Mouse (Mus musculus): Measurements from ENCODE around the gene Wnt3.

Wnt3 gene

GRCm38 (mm10) chr11:103774228-103774530 lies 229 bp downstream of the Wnt3 start:
- DNase-seq: no peak

DNA sequence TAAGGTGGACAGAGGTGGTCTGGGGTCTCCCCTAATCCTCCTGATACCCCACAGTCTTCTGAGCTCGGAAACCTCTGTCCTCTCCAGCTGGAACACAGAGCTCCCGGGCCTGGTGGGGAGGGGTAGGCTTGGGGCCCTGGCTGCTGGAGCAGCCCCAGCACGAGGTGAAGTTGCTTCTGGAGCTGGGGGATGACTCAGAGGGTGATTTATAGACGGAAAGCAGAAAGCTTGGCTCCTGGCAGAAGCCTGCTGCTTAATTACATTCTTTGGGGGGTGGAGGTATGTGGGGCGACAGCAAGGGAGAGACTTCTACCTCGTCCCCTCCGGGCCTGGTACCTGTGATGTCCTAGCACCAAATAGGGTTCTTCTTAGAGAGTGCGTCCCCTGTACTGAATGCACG lies 6.2 kb downstream of the Wnt3 start:
- DNase-seq: no peak

- no peak for DNase-seq
These were observed 16.0 kb downstream of the Wnt3 start for GRCm38 (mm10) chr11:103789951-103790350.

DNA sequence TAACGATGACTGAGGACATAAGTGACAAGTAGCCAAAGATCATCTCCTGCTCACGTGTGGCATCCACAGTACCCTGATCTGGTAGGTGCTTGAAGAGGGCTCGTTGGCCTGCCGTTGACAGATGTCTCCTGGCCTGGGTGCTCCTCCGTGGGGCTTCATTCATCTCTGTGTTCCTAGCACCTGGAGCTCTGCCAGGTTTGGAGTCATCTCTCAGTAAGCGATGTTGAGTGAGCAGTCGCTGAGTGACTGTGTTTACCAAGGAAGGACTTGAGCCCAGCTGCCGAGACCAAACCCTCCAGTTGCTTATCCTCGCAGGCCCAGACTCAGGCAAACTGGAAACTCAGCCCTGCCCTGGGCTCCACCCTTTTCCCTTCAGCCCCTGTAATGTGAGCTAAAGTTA lies 27.2 kb downstream of the Wnt3 start:
- DNase-seq: no peak

- DNase-seq: no peak
These were observed 30.2 kb downstream of the Wnt3 start for GRCm38 (mm10) chr11:103804126-103804525.

- no peak for DNase-seq
These were observed 30.9 kb downstream of the Wnt3 start for GRCm38 (mm10) chr11:103804804-103805203.

- no peak for DNase-seq
These were observed 34.0 kb downstream of the Wnt3 start for GRCm38 (mm10) chr11:103807966-103808365.

DNA sequence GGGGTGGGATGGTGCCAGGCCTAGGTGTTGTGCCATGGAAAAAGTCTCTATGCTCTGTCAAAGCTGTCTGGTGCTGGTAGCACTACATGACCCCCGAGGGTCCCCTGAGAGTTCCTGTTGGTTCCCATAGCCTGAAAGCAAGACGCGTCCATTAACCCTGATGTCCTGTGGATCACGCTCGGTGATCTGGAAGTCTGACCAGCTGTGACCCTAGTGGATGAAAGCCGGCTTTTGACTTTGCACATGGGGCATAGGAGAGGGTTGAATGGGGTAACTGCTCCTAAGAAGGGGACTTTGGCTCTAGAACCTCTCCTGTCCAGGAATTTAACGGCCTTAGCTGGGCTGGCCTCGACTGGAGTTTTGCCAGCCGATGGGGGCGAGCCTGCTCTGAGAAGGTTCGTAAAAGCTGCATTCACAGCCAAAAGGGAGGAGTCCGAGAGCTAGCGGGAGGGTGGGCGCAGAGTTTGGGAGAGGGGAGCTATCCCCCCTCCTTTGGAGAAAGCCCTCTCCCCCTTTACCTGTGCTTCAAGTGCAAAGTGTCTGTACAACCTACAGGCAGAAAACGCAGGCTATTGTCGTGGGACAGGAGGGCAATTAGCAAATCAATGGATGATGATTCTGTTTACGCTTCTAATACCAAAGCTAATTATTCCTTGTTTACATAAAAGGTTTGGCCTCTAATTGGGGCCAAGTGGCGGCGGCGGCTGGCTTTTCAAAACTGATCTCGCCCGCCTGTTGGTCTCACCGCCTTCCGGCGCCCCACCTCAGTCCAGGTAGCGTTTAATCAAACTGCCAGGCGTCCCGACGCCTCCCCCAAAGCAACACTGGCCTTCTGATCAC lies 35.0 kb downstream of the Wnt3 start:
- peak; percentile 4 for DNase-seq

GRCm38 (mm10) chr11:103809611-103810598 lies 36.0 kb downstream of the Wnt3 start:
- DNase-seq: peak; percentile 3

GRCm38 (mm10) chr11:103810631-103811030 lies 36.7 kb downstream of the Wnt3 start:
- no peak for DNase-seq

- no peak for DNase-seq
These were observed 37.3 kb downstream of the Wnt3 start for GRCm38 (mm10) chr11:103811246-103811645.

GRCm38 (mm10) chr11:103814808-103815207 lies 40.9 kb downstream of the Wnt3 start:
- DNase-seq: no peak

DNA sequence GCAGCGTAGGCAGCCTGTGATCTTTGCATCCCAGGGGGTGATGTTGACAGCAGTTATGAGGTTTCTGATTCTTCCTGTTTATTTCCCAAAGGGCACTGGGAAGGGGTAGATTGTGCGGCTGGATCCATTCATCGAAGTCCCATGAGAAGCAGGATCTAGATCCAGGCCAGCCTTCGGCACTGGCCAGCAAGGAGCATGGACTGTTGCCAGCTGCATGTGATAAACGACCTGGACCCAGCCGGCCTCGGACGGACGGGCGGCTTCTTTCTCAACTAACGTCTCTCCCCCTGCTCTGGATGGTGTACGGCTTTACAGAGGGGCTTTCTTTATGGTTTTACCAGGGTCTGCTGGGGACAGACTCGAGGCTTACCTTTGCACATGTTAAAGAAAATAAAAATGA lies 42.0 kb downstream of the Wnt3 start:
- DNase-seq: peak; percentile 7

GRCm38 (mm10) chr11:103816719-103817118 lies 42.8 kb downstream of the Wnt3 start:
- DNase-seq: no peak

- no peak for DNase-seq
These were observed 53.3 kb downstream of the Wnt3 start for GRCm38 (mm10) chr11:103827201-103827600.

- DNase-seq: no peak
These were observed 54.9 kb downstream of the Wnt3 start for GRCm38 (mm10) chr11:103828866-103829265.

- DNase-seq: no peak
These were observed 56.0 kb downstream of the Wnt3 start for GRCm38 (mm10) chr11:103829956-103830355.

GRCm38 (mm10) chr11:103830476-103830875 lies 56.5 kb downstream of the Wnt3 start:
- no peak for DNase-seq

GRCm38 (mm10) chr11:103831766-103832165 lies 57.8 kb downstream of the Wnt3 start:
- no peak for DNase-seq

DNA sequence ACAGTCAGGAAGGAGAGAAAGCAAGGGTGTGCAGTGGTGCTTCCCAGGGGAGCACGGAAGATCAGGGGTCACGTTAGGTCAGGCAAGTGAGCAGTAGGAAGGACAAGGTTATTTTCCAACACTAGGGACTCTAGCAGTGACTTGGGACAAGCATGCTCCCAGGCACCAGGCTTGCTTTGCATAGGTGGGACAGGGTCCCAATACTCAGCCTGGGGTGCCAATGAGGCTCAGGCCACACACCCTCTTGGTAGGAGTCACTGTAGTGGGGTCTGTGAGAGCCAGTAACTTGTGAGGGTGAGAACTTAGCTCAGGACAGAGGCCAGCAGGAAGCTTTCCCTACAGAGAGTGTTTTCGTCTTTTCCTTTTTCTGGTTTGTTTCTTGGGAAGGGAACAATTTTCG lies 58.4 kb downstream of the Wnt3 start:
- DNase-seq: no peak

GRCm38 (mm10) chr11:103838955-103839354 lies 65.0 kb downstream of the Wnt3 start:
- DNase-seq: no peak

DNA sequence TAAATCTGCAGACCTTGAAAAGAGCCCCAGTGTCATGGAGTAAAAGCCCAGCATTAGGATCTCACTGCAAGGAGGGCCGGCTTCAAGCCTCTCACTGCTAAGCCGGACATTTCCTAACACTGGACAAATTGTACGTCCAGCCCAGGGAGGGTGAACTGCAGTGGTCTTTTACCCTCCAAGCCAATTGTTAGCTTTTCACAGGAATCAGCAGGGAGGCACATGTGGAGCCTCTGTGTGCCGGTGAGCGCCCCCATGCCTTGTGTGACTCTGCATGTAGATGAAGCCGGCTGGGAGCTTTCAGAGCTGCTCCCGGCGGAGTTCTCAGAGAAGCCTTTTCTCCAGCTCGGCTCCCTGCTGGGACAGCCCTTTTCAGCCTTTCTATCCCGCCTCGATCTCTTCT lies 66.9 kb downstream of the Wnt3 start:
- no peak for DNase-seq

GRCm38 (mm10) chr11:103848287-103848686 lies 74.3 kb downstream of the Wnt3 start:
- DNase-seq: no peak

Data from kidney, adult 9 months (tissue).